Mouse (Mus musculus): Measurements from ENCODE around the gene Slc46a2. TPM values are rescaled to one million over a fixed set of nuclear protein-coding genes. Genes with fewer than 3 reads are reported as not detected.

Slc46a2 gene
- polyA plus RNA-seq, 1 experiment from 2014 or later: 0.25 TPM

GRCm38 (mm10) chr4:59890086-59890600 is 24.7 kb downstream of the Slc46a2 start:
- H3K36me3 ChIP-seq: peaks cover 31% of the 10 kb centered on the region
- no peak overlapping the region for H3K27ac ChIP-seq
- 85% methylated on average over 6 of the region's 6 CpGs for WGBS
- H3K27me3 ChIP-seq: no peaks in the 10 kb centered on the region
- H3K4me1 ChIP-seq: peaks cover 2% of the 10 kb centered on the region; the same call in 1 of the 2 replicates
- no peak overlapping the region for H3K4me2 ChIP-seq
- H3K4me3 ChIP-seq: no peak overlapping the region
- H3K9me3 ChIP-seq: no peaks in the 10 kb centered on the region
- no peak for ATAC-seq (ENCODE audit: insufficient number of reproducible peaks, insufficient read depth, low FRiP score, low TSS enrichment, low read depth)
- H3K9ac ChIP-seq: no peak overlapping the region

- no peak overlapping the region for H3K9ac ChIP-seq
- peaks cover 31% of the 10 kb centered on the region for H3K36me3 ChIP-seq
- no peak overlapping the region for H3K4me3 ChIP-seq
- no peak overlapping the region for H3K4me2 ChIP-seq
- H3K27me3 ChIP-seq: no peaks in the 10 kb centered on the region
- no peaks in the 10 kb centered on the region for H3K9me3 ChIP-seq
- no peak for ATAC-seq (ENCODE audit: insufficient number of reproducible peaks, insufficient read depth, low FRiP score, low TSS enrichment, low read depth)
- peaks cover 2% of the 10 kb centered on the region; the same call in 1 of the 2 replicates for H3K4me1 ChIP-seq
- no peak overlapping the region for H3K27ac ChIP-seq
- 82% methylated on average over 5 of the region's 5 CpGs for WGBS
Observed at GRCm38 (mm10) chr4:59888014-59888413, 26.8 kb downstream of the Slc46a2 start.

- H3K36me3 ChIP-seq: peaks cover 41% of the 10 kb centered on the region
- ATAC-seq (ENCODE audit: insufficient number of reproducible peaks, insufficient read depth, low FRiP score, low TSS enrichment, low read depth): no peak
- H3K4me3 ChIP-seq: no peak overlapping the region
- H3K27ac ChIP-seq: no peak overlapping the region
- H3K9me3 ChIP-seq: no peaks in the 10 kb centered on the region
- no peak overlapping the region for H3K9ac ChIP-seq
- no peaks in the 10 kb centered on the region for H3K27me3 ChIP-seq
- no peak overlapping the region for H3K4me2 ChIP-seq
- 95% methylated on average over 5 of the region's 5 CpGs for WGBS
- peaks cover under 1% of the 10 kb centered on the region; the same call in 1 of the 2 replicates for H3K4me1 ChIP-seq
Observed at GRCm38 (mm10) chr4:59887011-59887410, 27.8 kb downstream of the Slc46a2 start.

- H3K4me3 ChIP-seq: no peak overlapping the region
- no peak overlapping the region for H3K9ac ChIP-seq
- no peaks in the 10 kb centered on the region for H3K27me3 ChIP-seq
- no peak overlapping the region for H3K27ac ChIP-seq
- no peak overlapping the region for H3K4me2 ChIP-seq
- no peak for ATAC-seq (ENCODE audit: insufficient number of reproducible peaks, insufficient read depth, low FRiP score, low TSS enrichment, low read depth)
- 94% methylated on average over 6 of the region's 6 CpGs for WGBS
- no peaks in the 10 kb centered on the region for H3K4me1 ChIP-seq
- H3K36me3 ChIP-seq: peaks cover 45% of the 10 kb centered on the region
- H3K9me3 ChIP-seq: no peaks in the 10 kb centered on the region
Observed at GRCm38 (mm10) chr4:59886281-59886680, 28.6 kb downstream of the Slc46a2 start.

GRCm38 (mm10) chr4:59884136-59884696 is 30.6 kb downstream of the Slc46a2 start:
- H3K4me2 ChIP-seq: no peak overlapping the region

GRCm38 (mm10) chr4:59881210-59881609 is 33.6 kb downstream of the Slc46a2 start:
- Histone ChIP-seq H3K4me1 (no peaks in the 10 kb centered on the region), H3K27me3 (no peaks in the 10 kb centered on the region), H3K4me2 (no peak overlapping the region), H3K9me3 (no peaks in the 10 kb centered on the region), H3K27ac (no peak overlapping the region), H3K9ac (no peak overlapping the region), H3K36me3 (peaks cover 49% of the 10 kb centered on the region), H3K4me3 (no peak overlapping the region)
- WGBS: 78% methylated on average over 2 of the region's 2 CpGs
- no peak for ATAC-seq (ENCODE audit: insufficient number of reproducible peaks, insufficient read depth, low FRiP score, low TSS enrichment, low read depth)

More at GRCm38 (mm10) chr4:59884136-59884696, 30.6 kb downstream of the Slc46a2 start:
- Histone ChIP-seq H3K9ac (no peak overlapping the region), H3K27ac (no peak overlapping the region), H3K36me3 (peaks cover 54% of the 10 kb centered on the region), H3K4me1 (no peaks in the 10 kb centered on the region), H3K4me3 (no peak overlapping the region), H3K9me3 (no peaks in the 10 kb centered on the region), H3K27me3 (no peaks in the 10 kb centered on the region)
- WGBS: 85% methylated on average over 6 of the region's 6 CpGs
- ATAC-seq (ENCODE audit: insufficient number of reproducible peaks, insufficient read depth, low FRiP score, low TSS enrichment, low read depth): peak; percentile 32; the same call in 1 of the 2 replicates

GRCm38 (mm10) chr4:59880725-59881124 is 34.1 kb downstream of the Slc46a2 start:
- Histone ChIP-seq H3K9me3 (no peaks in the 10 kb centered on the region), H3K36me3 (peaks cover 47% of the 10 kb centered on the region), H3K27ac (no peak overlapping the region), H3K4me2 (no peak overlapping the region), H3K4me3 (no peak overlapping the region), H3K9ac (no peak overlapping the region), H3K27me3 (no peaks in the 10 kb centered on the region), H3K4me1 (no peaks in the 10 kb centered on the region)
- WGBS: 83% methylated on average over 5 of the region's 5 CpGs
- no peak for ATAC-seq (ENCODE audit: insufficient number of reproducible peaks, insufficient read depth, low FRiP score, low TSS enrichment, low read depth)

GRCm38 (mm10) chr4:59879444-59879843 is 35.4 kb downstream of the Slc46a2 start:
- Histone ChIP-seq H3K4me1 (no peaks in the 10 kb centered on the region), H3K36me3 (peaks cover 34% of the 10 kb centered on the region), H3K9me3 (no peaks in the 10 kb centered on the region), H3K9ac (no peak overlapping the region), H3K4me3 (no peak overlapping the region), H3K27ac (no peak overlapping the region), H3K27me3 (no peaks in the 10 kb centered on the region), H3K4me2 (no peak overlapping the region)
- 90% methylated on average over 3 of the region's 3 CpGs for WGBS
- ATAC-seq (ENCODE audit: insufficient number of reproducible peaks, insufficient read depth, low FRiP score, low TSS enrichment, low read depth): no peak

GRCm38 (mm10) chr4:59878595-59878994 is 36.3 kb downstream of the Slc46a2 start:
- 91% methylated on average over 8 of the region's 8 CpGs for WGBS
- ATAC-seq (ENCODE audit: insufficient number of reproducible peaks, insufficient read depth, low FRiP score, low TSS enrichment, low read depth): no peak

GRCm38 (mm10) chr4:59877025-59877424 is 37.8 kb downstream of the Slc46a2 start:
- Histone ChIP-seq H3K4me2 (no peak overlapping the region), H3K4me3 (no peak overlapping the region), H3K9ac (no peak overlapping the region), H3K36me3 (peaks cover 21% of the 10 kb centered on the region), H3K27me3 (no peaks in the 10 kb centered on the region), H3K4me1 (peaks cover 12% of the 10 kb centered on the region; the same call in 1 of the 2 replicates), H3K27ac (0 out of 2 replicates have a peak overlapping the region, but pooled peaks have one; percentile 9), H3K9me3 (no peaks in the 10 kb centered on the region)
- ATAC-seq (ENCODE audit: insufficient number of reproducible peaks, insufficient read depth, low FRiP score, low TSS enrichment, low read depth): no peak
- WGBS: 61% methylated on average over 2 of the region's 2 CpGs

More at GRCm38 (mm10) chr4:59878595-59878994, 36.3 kb downstream of the Slc46a2 start:
- Histone ChIP-seq H3K27me3 (no peaks in the 10 kb centered on the region), H3K4me2 (no peak overlapping the region), H3K36me3 (peaks cover 32% of the 10 kb centered on the region), H3K27ac (no peak overlapping the region), H3K9ac (no peak overlapping the region), H3K4me1 (peaks cover 4% of the 10 kb centered on the region; the same call in 1 of the 2 replicates), H3K4me3 (no peak overlapping the region), H3K9me3 (no peaks in the 10 kb centered on the region)

GRCm38 (mm10) chr4:59876570-59876969 is 38.3 kb downstream of the Slc46a2 start:
- Histone ChIP-seq H3K27ac (no peak overlapping the region), H3K9ac (no peak overlapping the region), H3K36me3 (peaks cover 18% of the 10 kb centered on the region), H3K9me3 (no peaks in the 10 kb centered on the region), H3K4me1 (peaks cover 12% of the 10 kb centered on the region; the same call in 1 of the 2 replicates), H3K4me3 (no peak overlapping the region), H3K27me3 (no peaks in the 10 kb centered on the region), H3K4me2 (no peak overlapping the region)
- ATAC-seq (ENCODE audit: insufficient number of reproducible peaks, insufficient read depth, low FRiP score, low TSS enrichment, low read depth): no peak
- WGBS: 65% methylated on average over 6 of the region's 6 CpGs

GRCm38 (mm10) chr4:59873830-59874229 is 41.0 kb downstream of the Slc46a2 start:
- no peak for ATAC-seq (ENCODE audit: insufficient number of reproducible peaks, insufficient read depth, low FRiP score, low TSS enrichment, low read depth)
- Histone ChIP-seq H3K36me3 (no peaks in the 10 kb centered on the region), H3K9ac (no peak overlapping the region), H3K4me3 (no peak overlapping the region), H3K27me3 (no peaks in the 10 kb centered on the region), H3K9me3 (no peaks in the 10 kb centered on the region), H3K27ac (0 out of 2 replicates have a peak overlapping the region, but pooled peaks have one; percentile 4), H3K4me2 (no peak overlapping the region), H3K4me1 (peaks cover 26% of the 10 kb centered on the region)
- WGBS: 46% methylated on average over 5 of the region's 5 CpGs

Data from embryonic facial prominence, embryonic 13.5 days (tissue).